Mouse (Mus musculus): ENCODE results near the gene Ilk. TPM values are rescaled to one million over a fixed set of nuclear protein-coding genes. Genes with fewer than 3 reads are reported as not detected.

Ilk gene
- polyA plus RNA-seq (2012): 25.1 and 28.4 TPM in 2 replicates

DNA sequence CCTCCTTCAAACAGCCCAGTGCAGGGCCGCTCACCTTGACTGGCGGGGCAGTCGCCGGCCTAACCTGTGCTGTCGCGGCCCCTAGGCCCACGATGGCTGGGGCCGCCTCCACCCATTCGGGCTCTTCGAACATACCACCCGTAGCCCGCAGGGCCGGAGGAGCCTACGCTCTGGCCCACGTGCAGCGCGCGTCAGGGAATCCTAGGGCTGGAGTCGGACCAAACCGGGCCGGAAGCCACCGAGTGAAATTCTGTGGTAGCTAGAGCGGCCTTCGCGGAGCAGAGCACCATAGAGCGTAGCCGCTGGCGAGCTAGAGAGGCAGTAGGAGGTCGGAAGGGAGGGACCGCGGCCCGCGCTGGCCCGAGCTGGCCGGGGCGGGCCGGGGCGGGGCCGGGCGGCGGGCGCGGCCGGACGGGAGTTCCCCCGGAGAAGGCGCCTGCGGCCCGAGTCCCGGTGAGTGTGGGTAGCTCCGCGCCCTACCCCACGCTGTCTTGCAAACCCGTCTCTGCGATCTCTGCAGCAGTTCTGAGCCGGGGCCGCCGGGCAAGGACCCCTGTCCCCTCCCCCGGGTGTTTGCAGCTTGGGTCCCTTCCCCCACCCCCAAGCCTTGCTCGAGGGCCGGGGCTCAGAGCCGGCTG lies at the start of gene Ilk:
Gene Ilk (plus strand): TSS at position 329 of the 638 bp plus-strand sequence.
- no peak for TF ChIP-seq GATA1 (IDR thresholded peaks at IDR 0.05; ENCODE audit: low read length)

DNA sequence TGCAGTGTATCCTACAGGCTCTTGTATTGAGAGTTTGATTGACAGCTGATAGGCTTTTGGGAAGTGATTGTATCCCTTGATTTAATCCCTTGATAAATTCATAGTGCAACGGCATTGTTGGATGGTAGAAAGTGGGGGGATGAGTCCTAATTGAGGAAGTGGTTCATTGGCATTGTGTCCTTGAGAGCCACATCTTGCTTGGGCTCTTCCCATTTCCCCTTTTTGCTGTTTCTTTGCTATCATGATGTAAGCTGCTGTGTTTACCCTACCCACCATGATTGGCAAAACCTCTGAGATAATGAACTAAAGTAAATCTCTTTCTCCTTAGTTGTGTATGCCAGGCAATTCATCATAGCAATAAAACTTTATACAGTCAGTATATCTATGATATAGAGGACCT lies 45.5 kb upstream of the Ilk start:
- TF ChIP-seq GATA1 (IDR thresholded peaks at IDR 0.05; ENCODE audit: low read length): no peak

- TF ChIP-seq GATA1 (IDR thresholded peaks at IDR 0.05; ENCODE audit: low read length): no peak
These were observed 33.2 kb upstream of the Ilk start for GRCm38 (mm10) chr7:105703184-105703583.

- TF ChIP-seq GATA1 (IDR thresholded peaks at IDR 0.05; ENCODE audit: low read length): no peak
These were observed 32.6 kb upstream of the Ilk start for GRCm38 (mm10) chr7:105703816-105704215.

- TF ChIP-seq GATA1 (IDR thresholded peaks at IDR 0.05; ENCODE audit: low read length): no peak
These were observed 27.7 kb upstream of the Ilk start for GRCm38 (mm10) chr7:105708733-105709132.

- no peak for TF ChIP-seq GATA1 (IDR thresholded peaks at IDR 0.05; ENCODE audit: low read length)
These were observed 21.0 kb upstream of the Ilk start for GRCm38 (mm10) chr7:105715366-105715765.

- no peak for TF ChIP-seq GATA1 (IDR thresholded peaks at IDR 0.05; ENCODE audit: low read length)
These were observed 14.5 kb upstream of the Ilk start for GRCm38 (mm10) chr7:105721916-105722315.

- TF ChIP-seq GATA1 (IDR thresholded peaks at IDR 0.05; ENCODE audit: low read length): no peak
These were observed 10.0 kb upstream of the Ilk start for GRCm38 (mm10) chr7:105726144-105726979.

- no peak for TF ChIP-seq GATA1 (IDR thresholded peaks at IDR 0.05; ENCODE audit: low read length)
These were observed 9.4 kb upstream of the Ilk start for GRCm38 (mm10) chr7:105726980-105727325.

GRCm38 (mm10) chr7:105728701-105729428 lies 7.5 kb upstream of the Ilk start:
- no peak for TF ChIP-seq GATA1 (IDR thresholded peaks at IDR 0.05; ENCODE audit: low read length)

DNA sequence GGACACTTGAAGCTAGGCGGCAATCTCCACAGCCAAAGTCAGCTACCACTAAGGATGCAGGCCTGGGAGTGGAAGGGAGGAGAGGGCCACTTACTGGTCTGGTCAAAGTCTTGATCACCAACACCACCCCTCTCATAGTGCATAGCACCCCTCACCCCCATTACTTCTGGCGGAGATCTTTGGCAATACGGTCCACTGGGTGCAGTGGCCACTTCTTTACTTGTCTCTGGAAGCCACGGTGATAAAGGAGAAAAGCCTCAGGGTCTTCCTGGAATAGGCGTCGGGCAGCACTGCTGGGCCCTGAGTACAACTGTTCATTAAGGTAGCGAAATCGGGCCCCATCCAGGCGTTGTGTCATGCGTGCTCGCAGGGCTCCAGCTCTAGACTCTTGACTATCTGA lies 2.6 kb upstream of the Ilk start:
- TF ChIP-seq GATA1 (IDR thresholded peaks at IDR 0.05; ENCODE audit: low read length): no peak

- TF ChIP-seq GATA1 (IDR thresholded peaks at IDR 0.05; ENCODE audit: low read length): no peak
These were observed 1.6 kb upstream of the Ilk start for GRCm38 (mm10) chr7:105734826-105735225.

- TF ChIP-seq GATA1 (IDR thresholded peaks at IDR 0.05; ENCODE audit: low read length): no peak
These were observed 624 bp downstream of the Ilk start, which contains the start of gene Rrp8 for GRCm38 (mm10) chr7:105736911-105737521. TSS of gene Rrp8 (minus strand) at chr7:105737385.

DNA sequence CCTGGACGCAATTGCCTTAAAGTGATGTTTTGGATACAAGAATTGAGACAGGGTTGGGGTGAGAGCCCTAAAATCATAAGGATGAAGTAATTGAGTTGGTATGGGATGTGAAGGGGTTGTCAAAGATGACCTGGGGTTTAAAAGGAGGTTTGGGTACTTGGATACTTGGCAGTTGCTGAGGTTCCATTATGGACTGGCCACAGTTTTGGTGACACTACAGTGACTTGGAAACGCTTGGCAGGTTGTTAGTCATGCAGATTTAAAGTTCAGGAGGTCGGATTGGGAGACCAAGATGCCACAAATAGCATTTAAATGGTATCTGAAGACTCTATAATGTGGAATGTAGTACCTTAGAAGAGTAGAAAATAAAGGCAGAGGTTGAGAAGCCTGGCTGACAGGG lies 1.3 kb downstream of the Ilk start:
- no peak for TF ChIP-seq GATA1 (IDR thresholded peaks at IDR 0.05; ENCODE audit: low read length)

DNA sequence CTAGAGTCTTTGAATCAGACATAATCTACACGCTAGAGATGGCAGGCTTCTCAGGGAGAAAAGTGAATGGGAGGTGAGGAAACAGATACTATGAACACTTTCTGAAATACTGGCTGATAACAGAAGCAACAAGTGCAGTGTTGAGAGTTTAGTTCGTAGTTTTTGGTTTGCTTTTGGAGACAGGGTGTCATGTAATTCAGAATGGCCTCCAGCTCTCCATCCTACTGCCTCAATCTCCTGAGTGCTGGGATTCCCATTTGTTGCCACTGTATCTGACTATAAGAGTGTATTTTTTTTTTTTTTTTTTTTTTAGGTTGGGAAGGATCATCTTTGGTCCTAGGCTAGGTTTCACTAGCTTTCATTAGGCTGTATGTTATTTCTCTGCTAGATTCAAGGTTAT lies 1.9 kb downstream of the Ilk start:
- TF ChIP-seq GATA1 (IDR thresholded peaks at IDR 0.05; ENCODE audit: low read length): no peak

DNA sequence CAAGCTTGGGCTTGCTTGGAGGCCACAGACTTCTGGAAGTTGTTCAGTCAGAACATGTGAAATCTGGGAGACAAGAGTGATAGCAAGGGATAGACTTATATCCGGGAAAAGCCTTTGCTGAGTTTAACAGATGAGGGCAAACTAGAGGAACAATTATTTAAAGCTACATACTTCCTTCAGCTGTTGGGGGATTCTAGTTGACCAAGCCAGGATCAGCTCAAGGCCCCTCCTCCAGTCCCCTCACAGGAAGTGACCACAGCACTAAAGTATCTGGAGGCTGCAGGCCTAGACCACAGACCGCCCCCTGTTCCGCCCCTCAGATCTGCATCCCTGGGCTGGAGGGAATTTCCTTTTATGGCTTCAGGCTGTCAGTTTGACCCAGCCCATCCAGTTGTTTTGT lies 2.6 kb downstream of the Ilk start:
- TF ChIP-seq GATA1 (IDR thresholded peaks at IDR 0.05; ENCODE audit: low read length): no peak

All from G1E-ER4 (cell line).